Mouse (Mus musculus) cerebellum, adult 2 months (tissue): Measurements from ENCODE around the gene Ddb1. TPM values are rescaled to one million over a fixed set of nuclear protein-coding genes. Genes with fewer than 3 reads are reported as not detected.
A peak's percentile ranks its signal among the peaks of the same experiment; 100 is the strongest.

Experiments used
- DNase-seq, 2 experiments: peaks; one replicate each; pipeline ENCODE4 v3.0.0; 2021
- H3K27ac ChIP-seq: fragments of 200-500 bp; 2 replicates; pipeline ENCODE4 v1.5.1; 2012; ENCODE audit warnings: low read length, control low read depth, inconsistent platforms; ENCODE audit not compliant: insufficient read depth
- H3K27me3 ChIP-seq: fragments of 200-500 bp; 2 replicates; pipeline ENCODE4 v1.6.1; 2012; ENCODE audit warnings: inconsistent platforms, mild to moderate bottlenecking, low read length, moderate library complexity; ENCODE audit not compliant: control insufficient read depth, insufficient read depth
- H3K4me1 ChIP-seq: fragments of 200-500 bp; 2 replicates; pipeline ENCODE4 v1.6.1; 2011; ENCODE audit warnings: low read length; ENCODE audit not compliant: control insufficient read depth, insufficient read depth
- H3K4me3 ChIP-seq: fragments of 200-500 bp; replicated peaks from 2 replicates; pipeline ENCODE3; 2011; ENCODE audit warnings: mild to moderate bottlenecking, low read depth, low read length, control low read depth; ENCODE audit not compliant: insufficient read depth
- CTCF ChIP-seq: fragments of 200-500 bp; IDR thresholded peaks from 2 replicates; pipeline ENCODE4 v1.5.1; 2011; ENCODE audit warnings: low read depth, mild to moderate bottlenecking, control low read depth, low read length, moderate library complexity, borderline replicate concordance; ENCODE audit not compliant: insufficient read depth
- POLR2A ChIP-seq: fragments of 200-500 bp; IDR thresholded peaks from 2 replicates; pipeline ENCODE4 v1.6.1; 2011; ENCODE audit warnings: low read length, control low read depth, borderline replicate concordance; ENCODE audit not compliant: insufficient read depth
- WGBS: fragments of 180-500 bp; shearing (Covaris S2); methylation state at CpG from one replicate; pipeline ENCODE4 v1.1.7; 2018; 5-methylcytosine and 5-hydroxymethylcytosine counted together
- polyA plus RNA-seq: library from polyadenylated mRNA; depleted of rRNA; stranded (reverse); fragments of >200 nt; gene quantifications from 2 replicates; pipeline ENCODE4 v1.2.3, GENCODE M21; 2012

Ddb1 gene
- polyA plus RNA-seq, 1 experiment, result 148 TPM

DNA sequence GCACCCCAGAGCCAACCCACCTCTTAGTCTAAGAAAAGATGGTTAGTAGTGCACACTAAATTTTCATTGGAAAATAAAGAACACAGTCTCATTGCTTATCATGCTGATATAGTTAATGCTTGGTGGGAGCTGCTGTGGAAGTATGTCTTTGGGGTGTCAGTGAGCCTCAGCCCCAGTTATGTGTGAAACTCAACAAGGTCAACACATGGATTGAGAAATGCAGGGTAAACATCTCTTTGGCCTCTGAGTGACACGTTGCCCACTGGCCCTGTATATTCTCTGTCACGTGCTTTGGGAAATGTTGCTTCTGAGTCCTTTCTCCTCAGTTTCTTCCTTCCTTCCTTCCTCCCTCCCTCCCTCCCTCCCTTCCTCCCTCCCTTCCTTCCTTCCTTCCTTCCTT, 53.3 kb downstream of the Ddb1 start:
- no peak for TF ChIP-seq CTCF
- no peak for TF ChIP-seq POLR2A
- Histone ChIP-seq H3K27ac (no peak overlapping the region), H3K27me3 (no peaks in the 10 kb centered on the region; the same call in 1 of the 2 replicates), H3K4me3 (no peak overlapping the region), H3K4me1 (no peaks in the 10 kb centered on the region)
- DNase-seq, result no peak
- 68% methylated on average over 2 of the region's 2 CpGs for WGBS

- 65% methylated on average over 5 of the region's 5 CpGs for WGBS
- Histone ChIP-seq H3K27ac (no peak overlapping the region), H3K4me1 (no peaks in the 10 kb centered on the region), H3K4me3 (no peak overlapping the region), H3K27me3 (no peaks in the 10 kb centered on the region)
- no peak for DNase-seq
- TF ChIP-seq POLR2A, result no peak
- TF ChIP-seq CTCF, result no peak
Observed at GRCm38 (mm10) chr19:10661373-10661772, 56.2 kb downstream of the Ddb1 start.

GRCm38 (mm10) chr19:10661919-10662318, 56.8 kb downstream of the Ddb1 start:
- no peak overlapping the region for H3K27ac ChIP-seq
- no peak for DNase-seq
- whole genome bisulfite sequencing, result 87% methylated on average over 2 of the region's 2 CpGs
- no peaks in the 10 kb centered on the region for H3K27me3 ChIP-seq
- no peak overlapping the region for H3K4me3 ChIP-seq
- H3K4me1 ChIP-seq, result no peaks in the 10 kb centered on the region
- TF ChIP-seq CTCF (no peak), POLR2A (no peak)

DNA sequence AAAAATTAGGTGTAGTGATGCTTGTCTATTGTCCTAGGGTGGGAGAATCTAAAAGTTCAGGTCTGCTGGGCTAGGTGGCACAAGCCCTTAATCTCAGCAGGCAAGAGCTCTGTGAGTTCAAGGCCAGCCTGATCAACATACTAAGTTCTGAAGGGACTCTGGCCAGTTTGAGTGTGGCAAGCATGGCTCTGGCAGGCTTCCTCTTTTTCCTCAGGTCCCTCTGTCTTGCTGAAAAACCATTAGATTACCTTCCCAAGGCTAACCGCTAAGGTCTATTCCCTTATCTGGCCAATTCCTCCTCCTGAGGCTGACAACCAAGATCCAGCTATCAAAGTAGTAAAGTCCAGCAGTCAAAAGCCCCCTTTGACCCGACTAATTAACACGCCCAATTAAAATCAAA, 57.5 kb downstream of the Ddb1 start:
- no peak overlapping the region for H3K27ac ChIP-seq
- no peak overlapping the region for H3K4me3 ChIP-seq
- TF ChIP-seq POLR2A, result no peak
- TF ChIP-seq CTCF, result no peak
- no peaks in the 10 kb centered on the region for H3K4me1 ChIP-seq
- no peak for DNase-seq
- no peaks in the 10 kb centered on the region for H3K27me3 ChIP-seq
- 80% methylated on average over 3 of the region's 3 CpGs for WGBS

DNA sequence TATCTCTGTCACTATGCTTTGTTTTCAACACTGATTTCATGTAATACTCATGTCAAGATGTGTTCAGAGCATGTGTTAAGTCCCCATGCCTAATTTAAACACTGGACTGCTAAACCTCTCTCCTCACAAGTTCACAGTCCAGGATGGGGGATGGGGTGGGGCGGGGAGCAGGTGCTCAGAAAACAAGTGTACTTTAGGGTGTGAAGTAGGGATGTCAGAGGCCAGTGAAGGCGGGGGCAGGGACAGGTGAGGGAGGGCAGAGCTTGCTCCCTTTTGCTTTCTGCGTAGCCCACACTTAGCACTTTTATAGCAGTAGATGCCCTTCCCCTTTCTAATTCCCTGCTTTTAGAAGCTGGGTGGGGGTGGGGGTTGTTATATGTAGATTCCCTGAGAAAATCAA, 60.0 kb downstream of the Ddb1 start:
- no peak for DNase-seq
- no peak for TF ChIP-seq POLR2A
- no peak for TF ChIP-seq CTCF
- Histone ChIP-seq H3K27me3 (no peaks in the 10 kb centered on the region), H3K4me1 (no peaks in the 10 kb centered on the region), H3K4me3 (no peak overlapping the region), H3K27ac (no peak overlapping the region)
- 69% methylated on average over 3 of the region's 3 CpGs for WGBS

DNA sequence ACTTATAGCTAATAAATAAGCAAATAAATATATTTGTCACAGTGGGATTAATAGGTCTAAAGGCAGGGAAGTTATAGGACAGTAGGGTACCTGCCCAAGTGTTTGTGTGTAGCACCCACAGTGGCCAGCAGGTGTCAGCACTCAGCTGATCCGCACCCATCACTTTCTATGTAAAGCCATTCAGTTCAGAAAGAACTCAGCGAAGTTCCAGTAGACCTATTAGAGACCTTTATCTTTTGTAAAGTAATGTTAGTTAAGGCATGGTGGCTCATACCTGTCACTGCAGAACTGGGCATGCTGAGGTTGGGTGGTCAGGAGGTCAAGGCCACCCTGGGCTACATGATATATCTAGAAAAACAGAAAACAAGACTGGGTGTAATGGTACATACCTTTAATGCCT, 60.4 kb downstream of the Ddb1 start:
- Histone ChIP-seq H3K27ac (no peak overlapping the region), H3K4me1 (no peaks in the 10 kb centered on the region), H3K4me3 (no peak overlapping the region), H3K27me3 (no peaks in the 10 kb centered on the region)
- 5% methylated on average over 2 of the region's 2 CpGs for WGBS
- DNase-seq, result peak; percentile 59 to 77
- TF ChIP-seq CTCF (peak; percentile 94), POLR2A (no peak)

DNA sequence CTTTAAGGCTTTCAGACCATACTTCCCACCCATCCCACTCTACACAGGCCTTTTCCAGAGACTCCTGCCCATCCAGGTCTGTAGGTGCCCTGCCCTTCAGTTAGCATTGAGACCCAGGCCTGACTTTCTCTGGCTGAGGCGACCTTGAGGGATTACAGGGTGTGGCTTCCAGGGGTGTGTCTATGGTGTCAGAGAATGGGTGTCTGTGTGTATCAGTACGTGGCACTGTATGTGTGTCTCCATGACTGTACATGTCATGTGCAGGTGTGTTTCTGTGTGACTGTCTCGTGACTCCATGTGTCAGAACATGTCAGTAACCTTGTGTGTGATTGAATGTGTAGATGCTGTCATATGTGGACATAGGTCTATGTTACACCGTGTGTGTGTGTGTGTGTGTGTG, 66.2 kb downstream of the Ddb1 start:
- Histone ChIP-seq H3K27ac (no peak overlapping the region), H3K4me3 (no peak overlapping the region), H3K4me1 (no peaks in the 10 kb centered on the region), H3K27me3 (no peaks in the 10 kb centered on the region)
- no peak for DNase-seq
- WGBS, result 86% methylated on average over 4 of the region's 4 CpGs
- no peak for TF ChIP-seq CTCF
- no peak for TF ChIP-seq POLR2A

DNA sequence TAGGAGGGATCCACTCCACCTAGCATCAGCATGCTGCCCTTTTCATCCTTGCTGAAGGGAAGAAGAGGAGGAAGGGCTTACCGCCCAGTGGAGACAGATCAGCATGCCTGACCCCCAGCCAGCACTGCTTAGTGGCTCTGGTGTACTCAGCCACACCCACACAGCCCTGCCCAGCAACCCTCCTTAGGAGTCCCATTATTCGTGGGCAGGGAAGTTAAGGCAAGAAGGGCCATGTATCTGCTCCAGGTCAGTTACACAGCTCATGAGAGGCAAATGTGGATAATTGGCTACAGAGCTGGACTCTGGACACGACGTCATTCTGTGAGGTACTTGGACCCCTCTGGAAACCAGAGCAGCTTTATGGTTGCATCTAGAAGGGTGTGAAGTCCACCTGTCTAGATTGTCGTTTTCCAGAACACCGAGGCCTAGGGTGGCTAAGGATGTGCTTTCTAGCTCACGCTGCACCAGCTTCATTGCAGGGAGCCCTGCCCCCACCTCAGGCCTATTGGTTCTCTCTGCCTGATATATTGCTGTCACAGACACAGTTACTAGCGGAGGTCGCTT, 66.8 kb downstream of the Ddb1 start:
- Histone ChIP-seq H3K27me3 (no peaks in the 10 kb centered on the region), H3K27ac (no peak overlapping the region), H3K4me1 (no peaks in the 10 kb centered on the region), H3K4me3 (no peak overlapping the region)
- TF ChIP-seq CTCF (no peak), POLR2A (no peak)
- 74% methylated on average over 9 of the region's 9 CpGs for WGBS
- DNase-seq, result no peak

- H3K27me3 ChIP-seq, result no peaks in the 10 kb centered on the region
- no peak overlapping the region for H3K27ac ChIP-seq
- TF ChIP-seq POLR2A (no peak), CTCF (no peak)
- H3K4me3 ChIP-seq, result no peak overlapping the region
- no peak for DNase-seq
- no peaks in the 10 kb centered on the region; the same call in 1 of the 2 replicates for H3K4me1 ChIP-seq
- 44% methylated on average over 1 of the region's 1 CpGs for WGBS
Observed at GRCm38 (mm10) chr19:10673275-10673674, 68.1 kb downstream of the Ddb1 start.
